17 mouse cellular contexts compared by ENCODE assay signal in the genomic region with DNA sequence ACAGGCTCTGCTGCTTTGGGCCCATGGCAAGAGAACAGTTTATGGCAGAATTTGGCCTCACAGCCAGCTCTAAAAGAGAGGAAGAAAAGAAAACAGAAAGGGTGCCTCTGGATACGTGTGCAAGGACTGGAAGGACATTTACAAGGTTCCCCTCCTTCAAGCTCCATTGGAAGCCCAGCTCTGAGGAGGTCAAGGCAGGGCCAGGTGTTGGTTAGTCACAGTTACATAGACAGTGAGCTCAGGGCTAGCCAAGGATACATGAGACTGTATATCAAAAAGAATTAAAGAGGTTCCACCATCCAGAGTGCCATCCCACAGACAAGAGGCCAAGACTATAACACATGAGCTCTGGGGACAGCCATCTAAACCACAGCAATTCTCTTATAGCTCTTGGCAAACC.
"Had no signal": no experiment of that assay in that cellular context is flagged by ENCODE, and none has a peak within 500 bp of the region (broad histone marks: within the 10 kb centered on the region; RNA-seq: fewer than 3 reads in every experiment).

No protein-coding gene starts in this region.

- H3K27ac ChIP-seq: neural tube, embryonic 12.5 days; neural tube, embryonic 13.5 days; neural tube, embryonic 15.5 days; stomach, embryonic 15.5 days; stomach, postnatal 0 days had no signal

- H3K27me3 ChIP-seq: neural tube, embryonic 12.5 days; neural tube, embryonic 13.5 days; neural tube, embryonic 15.5 days; stomach, embryonic 15.5 days had no signal

- DNase-seq: retina, postnatal 1 day; right cerebral cortex, adult 18-20 months; right cerebral cortex, postnatal 14 days; right cerebral cortex, postnatal 25 days; right cerebral cortex, postnatal 4 days; spleen, adult 18-20 months; thymus, adult 18-20 months; thymus, adult 2 months; thymus, postnatal 14 days; thymus, postnatal 25 days; thymus, postnatal 36 days; thymus, postnatal 4 days had no signal

- H3K36me3 ChIP-seq: neural tube, embryonic 12.5 days; neural tube, embryonic 13.5 days; neural tube, embryonic 15.5 days; stomach, embryonic 15.5 days had no signal

- H3K4me3 ChIP-seq: neural tube, embryonic 12.5 days; neural tube, embryonic 13.5 days; neural tube, embryonic 15.5 days; stomach, embryonic 15.5 days had no signal

- H3K4me1 ChIP-seq: neural tube, embryonic 12.5 days; neural tube, embryonic 13.5 days; neural tube, embryonic 15.5 days; stomach, embryonic 15.5 days had no signal
